Mouse (Mus musculus) liver, embryonic 16.5 days (tissue): ENCODE results near the gene Ptprn2. TPM values are rescaled to one million over a fixed set of nuclear protein-coding genes. Genes with fewer than 3 reads are reported as not detected.

Source experiments
- ATAC-seq: fragments of 200-750 bp; cut with Nextera tagmentation; 2 replicates; pipeline ENCODE4 v1.8.0; 2017; ENCODE audit warnings: low read depth, mild to moderate bottlenecking, moderate number of reproducible peaks, moderate library complexity
- H3K27ac ChIP-seq: fragments of 300-500 bp; sonication (generic); 2 replicates; pipeline ENCODE4 v1.5.1; 2014; ENCODE audit warnings: mild to moderate bottlenecking, low read length
- H3K27me3 ChIP-seq: fragments of 300-500 bp; sonication (generic); 2 replicates; pipeline ENCODE4 v1.6.1; 2014; ENCODE audit warnings: low read depth, low read length, mixed read lengths; ENCODE audit not compliant: control insufficient read depth, insufficient read depth
- H3K36me3 ChIP-seq: fragments of 300-500 bp; sonication (generic); 2 replicates; pipeline ENCODE4 v1.6.1; 2014; ENCODE audit warnings: mild to moderate bottlenecking; ENCODE audit not compliant: control insufficient read depth, insufficient read depth
- H3K4me1 ChIP-seq: fragments of 300-500 bp; sonication (generic); 2 replicates; pipeline ENCODE4 v1.6.1; 2014; ENCODE audit warnings: low read depth, low read length, mixed read lengths; ENCODE audit not compliant: control insufficient read depth
- H3K4me2 ChIP-seq: fragments of 300-500 bp; sonication (generic); 2 replicates; pipeline ENCODE4 v1.6.1; 2014; ENCODE audit warnings: low read depth, low read length, mixed read lengths
- H3K4me3 ChIP-seq: fragments of 300-500 bp; sonication (generic); 2 replicates; pipeline ENCODE4 v1.5.1; 2014; ENCODE audit warnings: low read depth, mild to moderate bottlenecking, low read length
- H3K9ac ChIP-seq: fragments of 300-500 bp; sonication (generic); 2 replicates; pipeline ENCODE4 v1.6.1; 2014; ENCODE audit warnings: low read depth, low read length
- H3K9me3 ChIP-seq: fragments of 300-500 bp; sonication (generic); replicated peaks from 2 replicates; pipeline ENCODE4 v1.6.1; 2016; ENCODE audit warnings: low read length; ENCODE audit not compliant: control insufficient read depth
- WGBS: fragments of 180-500 bp; shearing (Covaris S2); extraction: QIAGEN DNeasy Blood & Tissue Kit; methylation state at CpG from one replicate; pipeline ENCODE4 v1.1.7; 2014; ENCODE audit not compliant: insufficient replicate concordance; 5-methylcytosine and 5-hydroxymethylcytosine counted together
- polyA plus RNA-seq: library from polyadenylated mRNA; unstranded; fragments of >200 nt; fragmentation: Nextera tagmentation; extraction: Ambion mirVana; gene quantifications from 2 replicates; pipeline ENCODE4 v1.2.1, GENCODE M21; 2015

Ptprn2 gene
- polyA plus RNA-seq, 1 experiment from 2014 or later = 0.07 TPM

- Histone ChIP-seq H3K9ac (no peak overlapping the region), H3K27me3 (no peaks in the 10 kb centered on the region), H3K27ac (no peak overlapping the region), H3K4me1 (no peaks in the 10 kb centered on the region), H3K36me3 (no peaks in the 10 kb centered on the region), H3K4me3 (no peak overlapping the region), H3K4me2 (no peak overlapping the region), H3K9me3 (no peaks in the 10 kb centered on the region)
- no peak for ATAC-seq
- 58% methylated on average over 1 of the region's 1 CpGs for WGBS
These were observed 388.5 kb downstream of the Ptprn2 start for GRCm38 (mm10) chr12:116873866-116874585.

DNA sequence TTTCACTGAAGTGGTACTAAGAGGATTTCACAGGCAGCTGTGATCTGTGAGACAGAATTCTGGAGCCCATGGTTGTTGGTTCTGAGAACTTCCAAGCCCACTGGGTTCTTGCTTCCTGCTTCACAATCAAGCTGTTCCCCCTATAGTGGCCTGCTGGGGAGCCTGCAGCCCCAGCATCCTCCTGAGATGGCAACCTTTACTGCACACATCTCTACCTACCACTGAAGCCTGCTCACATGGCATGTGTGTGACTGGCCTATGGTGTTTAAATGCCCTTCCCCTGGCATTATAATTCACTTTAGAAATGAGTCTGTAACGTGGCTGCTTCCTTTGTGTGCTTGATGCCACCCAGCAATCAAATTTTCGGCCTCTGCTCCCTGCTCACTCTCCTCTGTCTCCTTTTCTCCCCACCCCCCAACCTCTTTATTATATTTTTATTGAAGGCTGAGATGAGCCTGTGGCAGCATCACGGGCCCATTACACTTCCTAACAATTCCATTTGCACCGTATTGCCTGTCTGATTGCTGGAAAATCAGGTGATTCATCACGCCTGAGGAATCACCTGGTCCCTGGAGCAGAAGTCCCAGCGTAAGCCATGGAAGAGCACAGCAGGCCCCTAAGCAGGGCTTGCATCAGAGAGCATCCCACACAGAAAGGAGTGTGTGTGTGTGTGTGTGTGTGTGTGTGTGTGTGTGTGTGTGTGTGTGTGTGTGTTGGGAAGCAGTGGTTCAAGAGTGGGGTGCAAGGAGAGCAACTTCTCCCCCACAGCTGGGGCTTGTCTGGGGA lies 402.2 kb downstream of the Ptprn2 start:
- WGBS = 48% methylated on average over 6 of the region's 6 CpGs
- H3K27me3 ChIP-seq = no peaks in the 10 kb centered on the region
- no peak overlapping the region for H3K9ac ChIP-seq
- ATAC-seq = no peak
- H3K4me3 ChIP-seq = no peak overlapping the region
- no peaks in the 10 kb centered on the region for H3K36me3 ChIP-seq
- H3K4me1 ChIP-seq = no peaks in the 10 kb centered on the region
- no peak overlapping the region for H3K4me2 ChIP-seq
- H3K9me3 ChIP-seq = no peaks in the 10 kb centered on the region
- no peak overlapping the region for H3K27ac ChIP-seq

- Histone ChIP-seq H3K36me3 (no peaks in the 10 kb centered on the region), H3K27ac (no peak overlapping the region), H3K4me3 (no peak overlapping the region), H3K4me2 (no peak overlapping the region), H3K27me3 (no peaks in the 10 kb centered on the region), H3K9me3 (no peaks in the 10 kb centered on the region), H3K4me1 (no peaks in the 10 kb centered on the region), H3K9ac (no peak overlapping the region)
- no peak for ATAC-seq
- 59% methylated on average over 2 of the region's 2 CpGs for WGBS
These were observed 403.3 kb downstream of the Ptprn2 start for GRCm38 (mm10) chr12:116888856-116889255.

DNA sequence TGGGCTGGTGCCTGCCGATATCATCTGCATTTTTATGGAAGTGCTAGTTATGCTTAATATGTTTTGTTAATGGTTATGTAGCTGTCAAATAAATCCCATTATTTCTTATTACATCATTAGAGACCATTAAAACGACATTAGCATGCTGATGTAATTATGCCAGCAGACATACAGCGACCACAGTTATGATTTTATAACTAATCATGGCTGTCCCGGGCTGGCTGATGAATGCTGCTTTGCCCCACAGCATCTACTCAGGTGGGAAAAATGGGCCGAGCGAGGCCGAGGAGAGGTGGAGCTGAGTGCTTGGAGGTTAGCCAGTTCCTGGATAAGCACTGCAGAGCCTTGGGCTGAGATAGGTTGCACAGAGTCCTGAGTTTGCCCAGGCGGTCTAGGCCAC lies 407.1 kb downstream of the Ptprn2 start:
- no peak overlapping the region for H3K9ac ChIP-seq
- H3K4me3 ChIP-seq = no peak overlapping the region
- ATAC-seq = no peak
- no peaks in the 10 kb centered on the region for H3K27me3 ChIP-seq
- no peaks in the 10 kb centered on the region for H3K4me1 ChIP-seq
- no peaks in the 10 kb centered on the region for H3K9me3 ChIP-seq
- H3K4me2 ChIP-seq = no peak overlapping the region
- 68% methylated on average over 8 of the region's 8 CpGs for WGBS
- H3K27ac ChIP-seq = no peak overlapping the region
- H3K36me3 ChIP-seq = no peaks in the 10 kb centered on the region

- H3K9ac ChIP-seq = no peak overlapping the region
- no peak overlapping the region for H3K4me3 ChIP-seq
- H3K4me2 ChIP-seq = no peak overlapping the region
- 25% methylated on average over 2 of the region's 2 CpGs for WGBS
- no peaks in the 10 kb centered on the region for H3K36me3 ChIP-seq
- no peaks in the 10 kb centered on the region for H3K9me3 ChIP-seq
- H3K4me1 ChIP-seq = no peaks in the 10 kb centered on the region
- H3K27me3 ChIP-seq = no peaks in the 10 kb centered on the region
- H3K27ac ChIP-seq = no peak overlapping the region
- no peak for ATAC-seq
These were observed 411.1 kb downstream of the Ptprn2 start for GRCm38 (mm10) chr12:116896651-116897050.

DNA sequence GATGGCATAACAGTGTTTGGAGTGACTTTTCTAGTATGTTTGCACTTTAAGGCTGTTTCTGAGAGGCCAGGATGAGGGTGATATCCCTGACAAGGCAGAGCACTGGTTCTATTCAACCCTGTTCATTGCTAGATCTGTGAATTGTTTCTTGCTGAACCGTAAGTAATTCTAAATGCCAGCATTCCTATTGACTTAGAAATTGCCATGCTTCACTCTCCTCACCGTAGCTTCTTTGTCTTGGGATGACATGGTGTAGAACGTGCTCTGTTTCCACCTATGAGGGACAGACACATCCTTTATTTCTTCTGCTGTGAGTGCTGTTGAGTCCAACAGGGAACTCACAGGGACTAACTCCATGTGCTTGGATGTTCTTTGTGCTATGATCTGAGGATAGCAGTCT lies 416.3 kb downstream of the Ptprn2 start:
- no peaks in the 10 kb centered on the region for H3K36me3 ChIP-seq
- H3K4me1 ChIP-seq = no peaks in the 10 kb centered on the region
- H3K27ac ChIP-seq = no peak overlapping the region
- no peaks in the 10 kb centered on the region for H3K27me3 ChIP-seq
- 69% methylated on average over 3 of the region's 3 CpGs for WGBS
- H3K4me3 ChIP-seq = no peak overlapping the region
- no peak overlapping the region for H3K9ac ChIP-seq
- H3K9me3 ChIP-seq = no peaks in the 10 kb centered on the region
- ATAC-seq = no peak
- no peak overlapping the region for H3K4me2 ChIP-seq

DNA sequence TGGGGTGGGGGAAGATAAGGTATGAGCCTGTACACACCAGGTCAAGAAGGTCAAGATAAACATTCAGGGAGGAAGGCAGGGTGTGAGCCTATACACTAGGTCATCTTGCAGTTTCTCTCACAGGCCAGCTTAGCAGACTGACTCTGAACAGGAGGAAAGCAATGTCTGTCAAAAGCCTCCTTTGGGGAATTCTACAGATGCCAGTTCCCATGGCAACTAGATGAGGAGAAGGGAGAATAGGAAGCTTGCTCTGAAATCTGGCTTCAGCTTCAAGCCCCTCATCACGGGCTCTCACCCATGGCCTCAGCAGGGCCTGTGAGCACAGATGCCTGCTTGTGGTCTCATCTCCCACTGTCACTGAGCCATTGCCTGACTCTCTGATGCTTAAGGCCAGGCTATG lies 421.9 kb downstream of the Ptprn2 start:
- H3K4me3 ChIP-seq = no peak overlapping the region
- no peaks in the 10 kb centered on the region for H3K4me1 ChIP-seq
- no peak for ATAC-seq
- H3K27me3 ChIP-seq = no peaks in the 10 kb centered on the region
- no peak overlapping the region for H3K27ac ChIP-seq
- no peak overlapping the region for H3K9ac ChIP-seq
- no peaks in the 10 kb centered on the region for H3K9me3 ChIP-seq
- H3K36me3 ChIP-seq = no peaks in the 10 kb centered on the region
- no peak overlapping the region for H3K4me2 ChIP-seq
- 37% methylated on average over 1 of the region's 1 CpGs for WGBS

DNA sequence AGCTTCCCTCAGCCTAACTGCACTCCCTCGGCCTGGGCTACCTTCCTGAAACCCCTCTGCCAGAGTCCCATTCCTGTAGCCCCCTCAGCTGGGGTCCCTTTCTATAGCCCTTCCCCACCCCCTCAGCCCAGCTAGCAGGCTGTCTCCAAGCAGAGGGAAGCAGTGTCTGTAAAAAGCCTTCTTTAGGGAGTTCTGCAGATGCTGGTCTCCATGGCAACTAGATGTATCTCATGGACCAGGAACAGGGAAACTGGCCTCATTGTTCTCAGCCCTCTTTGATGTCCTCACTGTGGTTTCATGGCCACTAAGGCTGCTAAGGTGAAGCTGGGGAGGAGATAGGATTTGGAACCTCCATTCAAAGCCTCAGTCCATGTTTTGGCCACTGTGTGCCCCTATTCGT lies 423.1 kb downstream of the Ptprn2 start:
- Histone ChIP-seq H3K36me3 (no peaks in the 10 kb centered on the region), H3K4me3 (no peak overlapping the region), H3K4me2 (no peak overlapping the region), H3K4me1 (no peaks in the 10 kb centered on the region), H3K27ac (no peak overlapping the region), H3K27me3 (no peaks in the 10 kb centered on the region), H3K9ac (no peak overlapping the region), H3K9me3 (no peaks in the 10 kb centered on the region)
- 58% methylated on average over 2 of the region's 2 CpGs for WGBS
- ATAC-seq = no peak

DNA sequence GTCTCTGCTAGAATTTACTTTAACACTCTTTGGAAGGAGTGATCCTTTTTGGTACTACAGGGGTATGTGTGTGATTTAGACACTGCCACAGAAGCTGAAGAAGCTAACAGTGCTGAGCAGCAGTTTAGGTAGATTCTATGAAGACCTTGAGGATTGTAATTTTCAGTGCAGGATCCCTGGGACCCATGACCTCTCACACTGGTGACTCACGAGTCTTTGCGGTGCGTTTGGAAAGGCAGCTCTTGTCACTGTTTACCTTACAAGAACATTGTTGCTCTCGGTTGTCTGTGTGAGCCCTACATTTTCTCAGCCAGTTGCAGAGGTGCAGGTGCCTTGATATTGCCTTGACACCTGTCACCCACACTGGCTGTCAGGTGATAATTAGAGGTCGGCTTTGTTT lies 431.3 kb downstream of the Ptprn2 start:
- H3K36me3 ChIP-seq = no peaks in the 10 kb centered on the region
- H3K4me3 ChIP-seq = no peak overlapping the region
- WGBS = 58% methylated on average over 5 of the region's 5 CpGs
- no peak for ATAC-seq
- H3K9me3 ChIP-seq = no peaks in the 10 kb centered on the region
- no peaks in the 10 kb centered on the region for H3K27me3 ChIP-seq
- H3K27ac ChIP-seq = no peak overlapping the region
- no peaks in the 10 kb centered on the region for H3K4me1 ChIP-seq
- no peak overlapping the region for H3K4me2 ChIP-seq
- no peak overlapping the region for H3K9ac ChIP-seq
